Mouse (Mus musculus) MEL (cell line): Measurements from ENCODE around the gene Bmp8b. TPM values are rescaled to one million over a fixed set of nuclear protein-coding genes. Genes with fewer than 3 reads are reported as not detected.
A peak's percentile ranks its signal among the peaks of the same experiment; 100 is the strongest.

Experiments
- DNase-seq: peaks from one replicate; pipeline ENCODE4 v3.0.0; 2011; ENCODE audit warnings: low read depth, low spot score
- H3K27ac ChIP-seq: 2 replicates; pipeline ENCODE4 v1.5.1; 2012; ENCODE audit warnings: low read depth, mild to moderate bottlenecking, control low read depth, low read length, moderate library complexity; ENCODE audit not compliant: control insufficient read depth
- H3K27me3 ChIP-seq, 2 experiments: fragments of 150-350 bp in 1 of 2; sonication (generic) in 1 of 2; 2 replicates each; pipeline ENCODE4 v1.6.1; 2012; ENCODE audit warnings: low read length in 2 of 2, mild to moderate bottlenecking in 2 of 2, improper control_type of control experiment in 1 of 2, moderate library complexity in 1 of 2; ENCODE audit not compliant: insufficient read depth in 2 of 2, control insufficient read depth in 1 of 2
- H3K36me3 ChIP-seq, 2 experiments: 2 replicates each; pipeline ENCODE4 v1.6.1; 2012 to 2014; ENCODE audit warnings: low read length in 2 of 2, improper control_type of control experiment in 1 of 2, inconsistent platforms in 1 of 2, mild to moderate bottlenecking in 1 of 2; ENCODE audit not compliant: insufficient read depth in 2 of 2, control insufficient read depth in 1 of 2
- H3K4me1 ChIP-seq, 2 experiments: fragments of 150-350 bp in 1 of 2; sonication (generic) in 1 of 2; 2 replicates each; pipeline ENCODE4 v1.6.1; 2012; ENCODE audit warnings: low read length in 2 of 2, improper control_type of control experiment in 1 of 2, mild to moderate bottlenecking in 1 of 2; ENCODE audit not compliant: insufficient read depth in 2 of 2, control insufficient read depth in 1 of 2
- H3K4me3 ChIP-seq, 2 experiments: fragments of 150-350 bp in 1 of 2; sonication (generic) in 1 of 2; 2 replicates each; pipeline ENCODE4 v1.5.1; 2012; ENCODE audit warnings: low read depth in 2 of 2, low read length in 2 of 2, mild to moderate bottlenecking in 2 of 2, moderate library complexity in 2 of 2, control low read depth in 1 of 2, improper control_type of control experiment in 1 of 2; ENCODE audit not compliant: control insufficient read depth in 1 of 2, insufficient read depth in 1 of 2
- H3K79me2 ChIP-seq: 2 replicates; pipeline ENCODE4 v1.6.1; 2012; ENCODE audit warnings: mild to moderate bottlenecking, low read length, moderate library complexity; ENCODE audit not compliant: control insufficient read depth, poor library complexity, insufficient read depth
- H3K9ac ChIP-seq: 2 replicates; pipeline ENCODE4 v1.6.1; 2012; ENCODE audit warnings: low read depth, mild to moderate bottlenecking, control low read depth, low read length, moderate library complexity; ENCODE audit not compliant: control insufficient read depth, poor library complexity, severe bottlenecking
- H3K9me3 ChIP-seq: fragments of 150-350 bp; sonication (generic); replicated peaks from 2 replicates; pipeline ENCODE4 v1.6.1; 2012; ENCODE audit warnings: mild to moderate bottlenecking, low read length, improper control_type of control experiment, moderate library complexity; ENCODE audit not compliant: insufficient read depth
- CHD2 ChIP-seq: IDR thresholded peaks from 2 replicates; pipeline ENCODE4 v1.6.1; 2011; ENCODE audit warnings: low read length, improper control_type of control experiment
- CTCF ChIP-seq, 3 experiments: IDR thresholded peaks in 2 of 3; conservative IDR thresholded peaks in 1 of 3; 2 replicates each; pipeline ENCODE4 v1.5.1; 2011 to 2012; ENCODE audit warnings: low read length in 3 of 3, low read depth in 2 of 3, mild to moderate bottlenecking in 2 of 3, improper control_type of control experiment in 1 of 3, inconsistent platforms in 1 of 3, mixed read lengths in 1 of 3, moderate library complexity in 1 of 3; ENCODE audit not compliant: control insufficient read depth in 1 of 3, insufficient read depth in 1 of 3, poor library complexity in 1 of 3, severe bottlenecking in 1 of 3
- ELF1 ChIP-seq: IDR thresholded peaks from 2 replicates; pipeline ENCODE4 v1.6.1; 2014; ENCODE audit warnings: low read depth, mild to moderate bottlenecking, inconsistent platforms, low read length, improper control_type of control experiment, moderate library complexity
- GATA1 ChIP-seq: IDR thresholded peaks from 2 replicates; pipeline ENCODE4 v1.6.1; 2011; ENCODE audit warnings: low read depth, low read length, improper control_type of control experiment
- JUND ChIP-seq: IDR thresholded peaks from 2 replicates; pipeline ENCODE4 v1.6.1; 2011; ENCODE audit warnings: low read depth, mild to moderate bottlenecking, improper control_type of control experiment, low read length
- KAT2A ChIP-seq: conservative IDR thresholded peaks from 2 replicates; pipeline ENCODE4 v1.6.1; 2012; ENCODE audit warnings: low read depth, low read length, improper control_type of control experiment, inconsistent platforms
- MAFK ChIP-seq: IDR thresholded peaks from 2 replicates; pipeline ENCODE4 v1.6.1; 2011; ENCODE audit warnings: low read depth, mild to moderate bottlenecking, low read length, improper control_type of control experiment, borderline replicate concordance
- MAZ ChIP-seq: IDR thresholded peaks from 2 replicates; pipeline ENCODE4 v1.6.1; 2012; ENCODE audit warnings: low read depth, mild to moderate bottlenecking, inconsistent platforms, low read length, improper control_type of control experiment
- MXI1 ChIP-seq: IDR thresholded peaks from 2 replicates; pipeline ENCODE4 v1.6.1; 2011; ENCODE audit warnings: mild to moderate bottlenecking, low read depth, low read length, improper control_type of control experiment
- MYB ChIP-seq: IDR thresholded peaks from 2 replicates; pipeline ENCODE4 v1.6.1; 2011; ENCODE audit warnings: mild to moderate bottlenecking, low read depth, low read length, improper control_type of control experiment
- POLR2A ChIP-seq, 2 experiments: IDR thresholded peaks; 2 replicates each; pipeline ENCODE4 v1.6.1; 2011 to 2012; ENCODE audit warnings: low read length in 2 of 2, mild to moderate bottlenecking in 2 of 2, control low read depth in 1 of 2, improper control_type of control experiment in 1 of 2, low read depth in 1 of 2, moderate library complexity in 1 of 2; ENCODE audit not compliant: control insufficient read depth in 1 of 2, insufficient read depth in 1 of 2, poor library complexity in 1 of 2
- POLR2AphosphoS2 ChIP-seq: IDR thresholded peaks from 2 replicates; pipeline ENCODE4 v1.6.1; 2011; ENCODE audit warnings: low read length, improper control_type of control experiment
- RAD21 ChIP-seq: IDR thresholded peaks from 2 replicates; pipeline ENCODE4 v1.6.1; 2011; ENCODE audit warnings: mild to moderate bottlenecking, low read depth, low read length, improper control_type of control experiment
- SIN3A ChIP-seq: IDR thresholded peaks from 2 replicates; pipeline ENCODE4 v1.6.1; 2012; ENCODE audit warnings: low read length, improper control_type of control experiment, inconsistent platforms
- SMC3 ChIP-seq: IDR thresholded peaks from 2 replicates; pipeline ENCODE4 v1.6.1; 2011; ENCODE audit warnings: low read depth, low read length, improper control_type of control experiment
- TAL1 ChIP-seq: IDR thresholded peaks from 2 replicates; pipeline ENCODE4 v1.6.1; 2012; ENCODE audit warnings: mild to moderate bottlenecking, inconsistent platforms, low read length, moderate library complexity, mixed read lengths
- UBTF ChIP-seq: IDR thresholded peaks from 2 replicates; pipeline ENCODE4 v1.6.1; 2012; ENCODE audit warnings: low read depth, mild to moderate bottlenecking, inconsistent platforms, low read length, improper control_type of control experiment, moderate library complexity, borderline replicate concordance; ENCODE audit not compliant: insufficient read depth
- polyA plus RNA-seq, 2 experiments: library from polyadenylated mRNA; stranded (reverse) in 1 of 2; unstranded in 1 of 2; fragments of >175 nt in 1 of 2; fragments of >200 nt in 1 of 2; gene quantifications; 2 replicates each; pipeline versions ENCODE4 v1.2.1 to v1.2.4; 2012; ENCODE audit warnings: low replicate concordance in 2 of 2, low read depth in 1 of 2; ENCODE audit not compliant: insufficient read length in 2 of 2, insufficient read depth in 1 of 2, missing spikeins in 1 of 2
- total RNA-seq: library from RNA; depleted of rRNA; stranded (reverse); fragments of 300-350 nt; gene quantifications from 2 replicates; pipeline ENCODE4 v1.2.3, GENCODE M21; 2012

Gene Bmp8b
- total and polyA plus RNA-seq, 3 experiments: 0.06 to 0.08 TPM; not detected in 1

GRCm38 (mm10) chr4:123086381-123086780 lies 18.6 kb upstream of the Bmp8b start:
- Histone ChIP-seq H3K4me3 (no peak overlapping the region), H3K36me3 (no peaks in the 10 kb centered on the region), H3K79me2 (no peaks in the 10 kb centered on the region)

GRCm38 (mm10) chr4:123092621-123093020 lies 12.3 kb upstream of the Bmp8b start:
- no peak overlapping the region for H3K27ac ChIP-seq
- H3K4me3 ChIP-seq: no peak overlapping the region
- H3K9me3 ChIP-seq: no peaks in the 10 kb centered on the region
- H3K27me3 ChIP-seq: peaks cover 2 to 14% of the 10 kb centered on the region in 2 experiments
- no peaks in the 10 kb centered on the region for H3K36me3 ChIP-seq
- H3K79me2 ChIP-seq: no peaks in the 10 kb centered on the region
- H3K9ac ChIP-seq: no peak overlapping the region
- no peak for DNase-seq
- TF ChIP-seq MAFK: no peak
- TF ChIP-seq, all 39 proteins: peak for 0
- H3K4me1 ChIP-seq: no peaks in the 10 kb centered on the region

More at GRCm38 (mm10) chr4:123086381-123086780, 18.6 kb upstream of the Bmp8b start:
- no peak for TF ChIP-seq CHD2
- no peak for TF ChIP-seq UBTF
- TF ChIP-seq KAT2A: no peak
- TF ChIP-seq MXI1: no peak
- peak; percentile 30 to 56 (median 38); a peak in 5 of 6 replicates for TF ChIP-seq CTCF (IDR thresholded peaks at IDR 0.05 in 2 of 3, conservative IDR thresholded peaks at IDR 0.05 in 1 of 3; ENCODE audit: control insufficient read depth in 1 of 3, insufficient read depth in 1 of 3, low read depth in 2 of 3, low read length in 3 of 3, poor library complexity in 1 of 3, severe bottlenecking in 1 of 3)
- no peak for TF ChIP-seq POLR2A (IDR thresholded peaks at IDR 0.05; ENCODE audit: control insufficient read depth in 1 of 2, insufficient read depth in 1 of 2, low read depth in 1 of 2, low read length in 2 of 2, poor library complexity in 1 of 2)
- TF ChIP-seq RAD21: peak; percentile 24
- TF ChIP-seq SMC3: peak; percentile 48
- TF ChIP-seq MYB: no peak
- Histone ChIP-seq H3K4me1 (peaks cover 0 to 5% of the 10 kb centered on the region in 2 experiments; a peak in 1 of 4 replicates), H3K9ac (no peak overlapping the region), H3K27ac (no peak overlapping the region), H3K27me3 (peaks cover 0 to 4% of the 10 kb centered on the region in 2 experiments; a peak in 1 of 4 replicates), H3K9me3 (no peaks in the 10 kb centered on the region)
- peak; percentile 39 for DNase-seq

GRCm38 (mm10) chr4:123093064-123093776 lies 11.7 kb upstream of the Bmp8b start:
- no peaks in the 10 kb centered on the region for H3K79me2 ChIP-seq
- TF ChIP-seq TAL1: no peak
- TF ChIP-seq SMC3: no peak
- TF ChIP-seq SIN3A: no peak
- no peak for TF ChIP-seq MYB
- no peak for TF ChIP-seq CHD2
- TF ChIP-seq GATA1: no peak
- no peak for TF ChIP-seq ELF1
- TF ChIP-seq MAZ: no peak
- no peak for TF ChIP-seq POLR2AphosphoS2
- TF ChIP-seq JUND: no peak

More at GRCm38 (mm10) chr4:123093064-123093776, 11.7 kb upstream of the Bmp8b start:
- no peaks in the 10 kb centered on the region for H3K4me1 ChIP-seq
- no peak overlapping the region for H3K27ac ChIP-seq
- no peak overlapping the region for H3K9ac ChIP-seq
- H3K4me3 ChIP-seq: no peak overlapping the region
- DNase-seq: no peak
- no peaks in the 10 kb centered on the region for H3K36me3 ChIP-seq
- no peaks in the 10 kb centered on the region for H3K9me3 ChIP-seq
- H3K27me3 ChIP-seq: peaks cover 5 to 14% of the 10 kb centered on the region in 2 experiments
